Mouse (Mus musculus) lung, postnatal 25 days (tissue): ENCODE measurements around the gene Dagla.

ENCODE experiments used
- DNase-seq: peaks from one replicate; pipeline ENCODE4 v3.0.0; 2022; ENCODE audit warnings: low spot score

Gene Dagla

DNA sequence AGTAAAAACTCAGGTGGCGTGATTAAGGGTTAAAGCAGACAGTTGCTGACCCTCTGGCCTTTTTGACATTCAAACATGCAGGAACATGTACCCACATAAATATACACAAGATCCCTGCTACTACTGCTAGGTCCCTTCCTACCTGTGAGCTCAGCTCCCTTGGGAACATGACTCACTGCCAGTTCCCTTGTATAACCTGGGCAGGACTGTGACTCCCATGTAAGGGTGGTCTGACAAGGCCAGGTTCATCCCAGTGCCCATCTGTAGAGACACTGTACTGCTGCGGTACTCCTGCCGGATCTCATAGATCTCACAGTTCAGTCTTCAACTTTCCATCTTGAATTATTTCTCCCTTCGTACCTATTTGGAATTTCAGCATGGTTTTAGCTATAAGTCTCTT is 107.5 kb downstream of the Dagla start:
- DNase-seq: no peak
